Mouse (Mus musculus) midbrain, embryonic 16.5 days (tissue): ENCODE measurements around the gene Kctd15. TPM values are rescaled to one million over a fixed set of nuclear protein-coding genes. Genes with fewer than 3 reads are reported as not detected.

ENCODE experiments used
- ATAC-seq: fragments of 200-750 bp; cut with Nextera tagmentation; 2 replicates; pipeline ENCODE4 v1.8.0; 2017; ENCODE audit warnings: moderate TSS enrichment
- H3K27ac ChIP-seq: fragments of 300-500 bp; sonication (generic); 2 replicates; pipeline ENCODE4 v1.5.1; 2014; ENCODE audit warnings: mild to moderate bottlenecking, low read length, mixed read lengths
- H3K27me3 ChIP-seq: fragments of 300-500 bp; sonication (generic); 2 replicates; pipeline ENCODE4 v1.6.1; 2014; ENCODE audit warnings: low read depth, low read length, mixed read lengths; ENCODE audit not compliant: control insufficient read depth, insufficient read depth
- H3K36me3 ChIP-seq: fragments of 300-500 bp; sonication (generic); 2 replicates; pipeline ENCODE4 v1.6.1; 2014; ENCODE audit warnings: mild to moderate bottlenecking, low read length, moderate library complexity, mixed read lengths; ENCODE audit not compliant: control insufficient read depth, insufficient read depth
- H3K4me1 ChIP-seq: fragments of 300-500 bp; sonication (generic); 2 replicates; pipeline ENCODE4 v1.6.1; 2014; ENCODE audit warnings: mild to moderate bottlenecking, low read length, mixed read lengths; ENCODE audit not compliant: control insufficient read depth, insufficient read depth
- H3K4me2 ChIP-seq: fragments of 300-500 bp; sonication (generic); 2 replicates; pipeline ENCODE4 v1.6.1; 2014; ENCODE audit warnings: mild to moderate bottlenecking, low read length, mixed read lengths
- H3K4me3 ChIP-seq: fragments of 300-500 bp; sonication (generic); 2 replicates; pipeline ENCODE4 v1.5.1; 2014; ENCODE audit warnings: low read depth, mild to moderate bottlenecking, low read length, moderate library complexity, mixed read lengths
- H3K9ac ChIP-seq: fragments of 300-500 bp; sonication (generic); 2 replicates; pipeline ENCODE4 v1.6.1; 2014; ENCODE audit warnings: low read depth, low read length, mixed read lengths
- H3K9me3 ChIP-seq: fragments of 300-500 bp; sonication (generic); replicated peaks from 2 replicates; pipeline ENCODE4 v1.6.1; 2014; ENCODE audit warnings: mild to moderate bottlenecking, low read length, mixed read lengths; ENCODE audit not compliant: control insufficient read depth, poor library complexity, severe bottlenecking
- WGBS: fragments of 180-500 bp; shearing (Covaris S2); extraction: QIAGEN DNeasy Blood & Tissue Kit; methylation state at CpG from one replicate; pipeline ENCODE4 v1.1.7; 2014; 5-methylcytosine and 5-hydroxymethylcytosine counted together
- polyA plus RNA-seq: library from polyadenylated mRNA; unstranded; fragments of >200 nt; fragmentation: Nextera tagmentation; extraction: Ambion mirVana; gene quantifications from 2 replicates; pipeline ENCODE4 v1.2.1, GENCODE M21; 2015

The Kctd15 gene
- polyA plus RNA-seq, 1 experiment from 2014 or later: 26.5 TPM

GRCm38 (mm10) chr7:34618141-34618890, 38.2 kb downstream of the Kctd15 start:
- no peaks in the 10 kb centered on the region for H3K36me3 ChIP-seq
- no peaks in the 10 kb centered on the region for H3K9me3 ChIP-seq
- H3K4me1 ChIP-seq: no peaks in the 10 kb centered on the region
- H3K27ac ChIP-seq: no peak overlapping the region
- ATAC-seq: no peak
- no peaks in the 10 kb centered on the region for H3K27me3 ChIP-seq
- H3K9ac ChIP-seq: no peak overlapping the region
- 86% methylated on average over 11 of the region's 11 CpGs for WGBS
- H3K4me3 ChIP-seq: no peak overlapping the region
- no peak overlapping the region for H3K4me2 ChIP-seq

- H3K9me3 ChIP-seq: no peaks in the 10 kb centered on the region
- no peaks in the 10 kb centered on the region for H3K27me3 ChIP-seq
- no peak for ATAC-seq
- no peak overlapping the region for H3K9ac ChIP-seq
- H3K4me3 ChIP-seq: no peak overlapping the region
- H3K36me3 ChIP-seq: no peaks in the 10 kb centered on the region
- 91% methylated on average over 2 of the region's 2 CpGs for WGBS
- no peak overlapping the region for H3K4me2 ChIP-seq
- H3K27ac ChIP-seq: no peak overlapping the region
- no peaks in the 10 kb centered on the region for H3K4me1 ChIP-seq
Measured at GRCm38 (mm10) chr7:34616275-34616674, 40.3 kb downstream of the Kctd15 start.

- no peak overlapping the region for H3K4me2 ChIP-seq
- H3K9ac ChIP-seq: no peak overlapping the region
- no peaks in the 10 kb centered on the region for H3K36me3 ChIP-seq
- 74% methylated on average over 6 of the region's 6 CpGs for WGBS
- H3K9me3 ChIP-seq: no peaks in the 10 kb centered on the region
- no peak overlapping the region for H3K27ac ChIP-seq
- ATAC-seq: no peak
- H3K4me3 ChIP-seq: no peak overlapping the region
- H3K27me3 ChIP-seq: no peaks in the 10 kb centered on the region
- H3K4me1 ChIP-seq: peaks cover 18% of the 10 kb centered on the region
Measured at GRCm38 (mm10) chr7:34610445-34610844, 46.1 kb downstream of the Kctd15 start.

GRCm38 (mm10) chr7:34607334-34607970, 49.1 kb downstream of the Kctd15 start:
- ATAC-seq: peak; percentile 47; the same call in 1 of the 2 replicates
- 0 out of 2 replicates have a peak overlapping the region, but pooled peaks have one; percentile 72 for H3K27ac ChIP-seq
- H3K9me3 ChIP-seq: no peaks in the 10 kb centered on the region
- no peaks in the 10 kb centered on the region for H3K36me3 ChIP-seq
- peaks cover 18% of the 10 kb centered on the region for H3K4me1 ChIP-seq
- H3K4me2 ChIP-seq: no peak overlapping the region
- H3K9ac ChIP-seq: no peak overlapping the region
- H3K4me3 ChIP-seq: no peak overlapping the region
- H3K27me3 ChIP-seq: no peaks in the 10 kb centered on the region
- WGBS: 65% methylated on average over 5 of the region's 5 CpGs

GRCm38 (mm10) chr7:34606729-34607128, 49.8 kb downstream of the Kctd15 start:
- H3K4me3 ChIP-seq: no peak overlapping the region
- no peaks in the 10 kb centered on the region for H3K9me3 ChIP-seq
- 7% methylated on average over 11 of the region's 11 CpGs for WGBS
- H3K36me3 ChIP-seq: no peaks in the 10 kb centered on the region
- H3K27ac ChIP-seq: peak overlapping the region; percentile 72
- H3K9ac ChIP-seq: peak overlapping the region; percentile 33; the same call in 1 of the 2 replicates
- H3K4me1 ChIP-seq: peaks cover 18% of the 10 kb centered on the region
- H3K4me2 ChIP-seq: peak overlapping the region; percentile 38
- H3K27me3 ChIP-seq: no peaks in the 10 kb centered on the region
- ATAC-seq: peak; percentile 47; the same call in 1 of the 2 replicates

- ATAC-seq: 0 out of 2 replicates have a peak, but pooled peaks have one; percentile 59
- 23% methylated on average over 15 of the region's 15 CpGs for WGBS
- Histone ChIP-seq H3K4me1 (peaks cover 18% of the 10 kb centered on the region), H3K36me3 (no peaks in the 10 kb centered on the region), H3K9ac (peak overlapping the region; percentile 13; the same call in 1 of the 2 replicates), H3K9me3 (no peaks in the 10 kb centered on the region), H3K4me3 (no peak overlapping the region), H3K27ac (peak overlapping the region; percentile 72), H3K27me3 (no peaks in the 10 kb centered on the region), H3K4me2 (peak overlapping the region; percentile 38)
Measured at GRCm38 (mm10) chr7:34606051-34606450, 50.5 kb downstream of the Kctd15 start.

- Histone ChIP-seq H3K27ac (no peak overlapping the region), H3K9me3 (no peaks in the 10 kb centered on the region), H3K9ac (no peak overlapping the region), H3K36me3 (no peaks in the 10 kb centered on the region), H3K4me3 (no peak overlapping the region), H3K27me3 (no peaks in the 10 kb centered on the region), H3K4me2 (no peak overlapping the region), H3K4me1 (peaks cover 18% of the 10 kb centered on the region)
- 60% methylated on average over 9 of the region's 9 CpGs for WGBS
- ATAC-seq: no peak
Measured at GRCm38 (mm10) chr7:34598576-34598975, 58.0 kb downstream of the Kctd15 start.

- H3K27ac ChIP-seq: no peak overlapping the region
- H3K4me3 ChIP-seq: no peak overlapping the region
- H3K9me3 ChIP-seq: no peaks in the 10 kb centered on the region
- 93% methylated on average over 9 of the region's 9 CpGs for WGBS
- no peaks in the 10 kb centered on the region for H3K27me3 ChIP-seq
- no peaks in the 10 kb centered on the region for H3K36me3 ChIP-seq
- no peak overlapping the region for H3K4me2 ChIP-seq
- peaks cover 19% of the 10 kb centered on the region for H3K4me1 ChIP-seq
- ATAC-seq: no peak
- H3K9ac ChIP-seq: no peak overlapping the region
Measured at GRCm38 (mm10) chr7:34597986-34598385, 58.5 kb downstream of the Kctd15 start.
